Mouse (Mus musculus) heart, embryonic 10.5 days (tissue): ENCODE data around the gene Fxn. TPM values are rescaled to one million over a fixed set of nuclear protein-coding genes. Genes with fewer than 3 reads are reported as not detected.

Experiments
- DNase-seq: peaks from one replicate; pipeline ENCODE4 v3.0.0-alpha.2; 2017; ENCODE audit warnings: low spot score
- H3K27ac ChIP-seq: fragments of 300-500 bp; sonication (generic); 2 replicates; pipeline ENCODE4 v1.5.1; 2016; ENCODE audit warnings: mild to moderate bottlenecking
- H3K27me3 ChIP-seq: fragments of 300-500 bp; sonication (generic); 2 replicates; pipeline ENCODE4 v1.6.1; 2016; ENCODE audit warnings: mild to moderate bottlenecking; ENCODE audit not compliant: poor library complexity, insufficient read depth, severe bottlenecking
- H3K36me3 ChIP-seq: fragments of 300-500 bp; sonication (generic); 2 replicates; pipeline ENCODE4 v1.6.1; 2016; ENCODE audit warnings: mild to moderate bottlenecking, moderate library complexity
- H3K4me1 ChIP-seq: fragments of 300-500 bp; sonication (generic); 2 replicates; pipeline ENCODE4 v1.6.1; 2016; ENCODE audit warnings: mild to moderate bottlenecking
- H3K4me3 ChIP-seq: fragments of 300-500 bp; sonication (generic); 2 replicates; pipeline ENCODE4 v1.5.1; 2016; ENCODE audit warnings: mild to moderate bottlenecking, moderate library complexity
- H3K9me3 ChIP-seq: fragments of 300-500 bp; sonication (generic); 2 replicates; pipeline ENCODE4 v1.6.1; 2016; ENCODE audit warnings: mild to moderate bottlenecking, moderate library complexity
- WGBS: fragments of 180-500 bp; shearing (Covaris S2); methylation state at CpG from one replicate; pipeline ENCODE4 v1.1.7; 2016; 5-methylcytosine and 5-hydroxymethylcytosine counted together
- polyA plus RNA-seq: library from polyadenylated mRNA; unstranded; fragments of >200 nt; fragmentation: Nextera tagmentation; extraction: Ambion mirVana; gene quantifications from 2 replicates; pipeline ENCODE4 v1.2.1, GENCODE M21; 2016

The Fxn gene
- polyA plus RNA-seq, 1 experiment from 2014 or later: 73.4 TPM

GRCm38 (mm10) chr19:24314676-24315075 is 34.3 kb upstream of the Fxn start:
- Histone ChIP-seq H3K4me1 (peaks cover 24% of the 10 kb centered on the region; the same call in 1 of the 2 replicates), H3K9me3 (no peaks in the 10 kb centered on the region), H3K4me3 (no peak overlapping the region), H3K27me3 (no peaks in the 10 kb centered on the region), H3K36me3 (no peaks in the 10 kb centered on the region; the same call in 1 of the 2 replicates), H3K27ac (no peak overlapping the region)
- peak; percentile 52 for DNase-seq
- WGBS: 90% methylated on average over 11 of the region's 11 CpGs

- peak; percentile 36 for DNase-seq
- WGBS: 83% methylated on average over 12 of the region's 12 CpGs
- Histone ChIP-seq H3K9me3 (no peaks in the 10 kb centered on the region), H3K36me3 (no peaks in the 10 kb centered on the region; the same call in 1 of the 2 replicates), H3K4me1 (peaks cover 30% of the 10 kb centered on the region), H3K27ac (no peak overlapping the region), H3K4me3 (no peak overlapping the region), H3K27me3 (no peaks in the 10 kb centered on the region)
These were observed 32.3 kb upstream of the Fxn start for GRCm38 (mm10) chr19:24312556-24313342.

GRCm38 (mm10) chr19:24312046-24312445 is 31.6 kb upstream of the Fxn start:
- WGBS: 67% methylated on average over 5 of the region's 5 CpGs
- peaks cover 30% of the 10 kb centered on the region for H3K4me1 ChIP-seq
- H3K27me3 ChIP-seq: no peaks in the 10 kb centered on the region
- DNase-seq: peak; percentile 58
- no peak overlapping the region for H3K4me3 ChIP-seq
- H3K27ac ChIP-seq: no peak overlapping the region
- H3K9me3 ChIP-seq: no peaks in the 10 kb centered on the region
- no peaks in the 10 kb centered on the region; the same call in 1 of the 2 replicates for H3K36me3 ChIP-seq

- H3K36me3 ChIP-seq: no peaks in the 10 kb centered on the region; the same call in 1 of the 2 replicates
- no peaks in the 10 kb centered on the region for H3K27me3 ChIP-seq
- peak overlapping the region; percentile 89 for H3K27ac ChIP-seq
- DNase-seq: peak; percentile 93
- peak overlapping the region; percentile 32 for H3K4me3 ChIP-seq
- 11% methylated on average over 5 of the region's 5 CpGs for WGBS
- no peaks in the 10 kb centered on the region for H3K9me3 ChIP-seq
- H3K4me1 ChIP-seq: peaks cover 22% of the 10 kb centered on the region
These were observed 27.9 kb upstream of the Fxn start for GRCm38 (mm10) chr19:24308305-24308705.

GRCm38 (mm10) chr19:24307271-24308221 is 27.1 kb upstream of the Fxn start:
- Histone ChIP-seq H3K36me3 (no peaks in the 10 kb centered on the region; the same call in 1 of the 2 replicates), H3K4me1 (peaks cover 24% of the 10 kb centered on the region), H3K9me3 (no peaks in the 10 kb centered on the region), H3K27me3 (no peaks in the 10 kb centered on the region), H3K4me3 (peak overlapping the region; percentile 32), H3K27ac (peak overlapping the region; percentile 89)
- 48% methylated on average over 13 of the region's 13 CpGs for WGBS
- no peak for DNase-seq

GRCm38 (mm10) chr19:24306351-24306750 is 25.9 kb upstream of the Fxn start:
- H3K4me3 ChIP-seq: no peak overlapping the region
- no peaks in the 10 kb centered on the region for H3K27me3 ChIP-seq
- H3K9me3 ChIP-seq: no peaks in the 10 kb centered on the region
- 92% methylated on average over 5 of the region's 5 CpGs for WGBS
- H3K4me1 ChIP-seq: peaks cover 34% of the 10 kb centered on the region
- no peaks in the 10 kb centered on the region for H3K36me3 ChIP-seq
- H3K27ac ChIP-seq: no peak overlapping the region
- no peak for DNase-seq

- Histone ChIP-seq H3K9me3 (no peaks in the 10 kb centered on the region), H3K36me3 (no peaks in the 10 kb centered on the region), H3K27ac (0 out of 2 replicates have a peak overlapping the region, but pooled peaks have one; percentile 52), H3K4me3 (no peak overlapping the region), H3K27me3 (no peaks in the 10 kb centered on the region), H3K4me1 (peaks cover 31% of the 10 kb centered on the region)
- no peak for DNase-seq
- WGBS: 51% methylated on average over 10 of the region's 10 CpGs
These were observed 21.8 kb upstream of the Fxn start for GRCm38 (mm10) chr19:24302198-24302597.

GRCm38 (mm10) chr19:24301768-24302148 is 21.4 kb upstream of the Fxn start:
- WGBS: 21% methylated on average over 5 of the region's 5 CpGs
- H3K4me1 ChIP-seq: peaks cover 29% of the 10 kb centered on the region
- DNase-seq: no peak
- H3K4me3 ChIP-seq: peak overlapping the region; percentile 51; the same call in 1 of the 2 replicates
- H3K27me3 ChIP-seq: no peaks in the 10 kb centered on the region
- H3K27ac ChIP-seq: peak overlapping the region; percentile 80
- H3K9me3 ChIP-seq: no peaks in the 10 kb centered on the region
- H3K36me3 ChIP-seq: no peaks in the 10 kb centered on the region

GRCm38 (mm10) chr19:24300994-24301767 is 20.8 kb upstream of the Fxn start:
- Histone ChIP-seq H3K4me1 (peaks cover 29% of the 10 kb centered on the region), H3K27ac (peak overlapping the region; percentile 80), H3K4me3 (peak overlapping the region; percentile 51), H3K27me3 (no peaks in the 10 kb centered on the region), H3K9me3 (no peaks in the 10 kb centered on the region), H3K36me3 (peaks cover 2% of the 10 kb centered on the region; the same call in 1 of the 2 replicates)
- DNase-seq: peak; percentile 88
- 4% methylated on average over 9 of the region's 9 CpGs for WGBS

- DNase-seq: no peak
- no peaks in the 10 kb centered on the region for H3K9me3 ChIP-seq
- no peak overlapping the region for H3K4me3 ChIP-seq
- H3K4me1 ChIP-seq: peaks cover 5% of the 10 kb centered on the region; the same call in 1 of the 2 replicates
- WGBS: 80% methylated on average over 5 of the region's 5 CpGs
- H3K27ac ChIP-seq: no peak overlapping the region
- peaks cover 8% of the 10 kb centered on the region; the same call in 1 of the 2 replicates for H3K36me3 ChIP-seq
- no peaks in the 10 kb centered on the region for H3K27me3 ChIP-seq
These were observed 13.1 kb upstream of the Fxn start for GRCm38 (mm10) chr19:24293537-24293936.

GRCm38 (mm10) chr19:24284187-24284586 is 3.8 kb upstream of the Fxn start:
- Histone ChIP-seq H3K4me3 (no peak overlapping the region), H3K27ac (no peak overlapping the region), H3K27me3 (no peaks in the 10 kb centered on the region), H3K4me1 (peaks cover under 1% of the 10 kb centered on the region), H3K9me3 (no peaks in the 10 kb centered on the region), H3K36me3 (no peaks in the 10 kb centered on the region)
- no peak for DNase-seq
- WGBS: 63% methylated on average over 4 of the region's 4 CpGs

GRCm38 (mm10) chr19:24281288-24281980 is 1.0 kb upstream of the Fxn start:
- H3K27ac ChIP-seq: no peak overlapping the region

More at GRCm38 (mm10) chr19:24281288-24281980, 1.0 kb upstream of the Fxn start:
- no peak for DNase-seq
- 68% methylated on average over 7 of the region's 7 CpGs for WGBS
- peaks cover 11% of the 10 kb centered on the region; the same call in 1 of the 2 replicates for H3K36me3 ChIP-seq
- peaks cover 6% of the 10 kb centered on the region for H3K4me1 ChIP-seq
- no peaks in the 10 kb centered on the region for H3K9me3 ChIP-seq
- peak overlapping the region; percentile 76 for H3K4me3 ChIP-seq
- no peaks in the 10 kb centered on the region for H3K27me3 ChIP-seq
